Mouse (Mus musculus): Measurements from ENCODE around the gene Gm39115.
A peak's percentile ranks its signal among the peaks of the same experiment; 100 is the strongest.
"Not testable (repeated sequence)": the region's sequence is repeated elsewhere in the genome, so short reads cannot be mapped to it uniquely, and the experiment has no call there.

The Gm39115 gene

DNA sequence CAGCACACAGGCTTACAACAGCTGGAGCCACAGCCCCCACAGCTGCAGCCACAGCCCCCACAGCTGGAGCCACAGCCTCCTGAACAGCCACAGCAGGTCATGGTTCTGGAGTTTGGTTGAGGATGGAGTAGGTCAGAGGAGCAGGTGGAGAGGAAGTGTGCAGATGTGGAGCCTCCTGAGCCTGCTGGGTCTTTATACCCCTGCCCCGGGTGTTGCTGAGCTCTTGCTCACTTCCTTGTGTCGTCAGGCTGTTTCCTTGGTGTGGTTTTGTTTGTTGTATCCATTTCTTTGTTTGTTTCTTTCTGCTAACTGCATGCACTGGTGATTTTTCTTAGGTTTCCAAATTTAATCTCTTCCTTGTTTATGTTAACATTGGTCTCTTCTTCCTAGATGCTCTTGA lies at the start of gene Gm39115:
Gene Gm39115, minus strand, starts transcription at position 101 of the 400 bp plus-strand sequence.
- not testable (repeated sequence) for DNase-seq (ENCODE audit: low spot score in 2 of 2)

DNA sequence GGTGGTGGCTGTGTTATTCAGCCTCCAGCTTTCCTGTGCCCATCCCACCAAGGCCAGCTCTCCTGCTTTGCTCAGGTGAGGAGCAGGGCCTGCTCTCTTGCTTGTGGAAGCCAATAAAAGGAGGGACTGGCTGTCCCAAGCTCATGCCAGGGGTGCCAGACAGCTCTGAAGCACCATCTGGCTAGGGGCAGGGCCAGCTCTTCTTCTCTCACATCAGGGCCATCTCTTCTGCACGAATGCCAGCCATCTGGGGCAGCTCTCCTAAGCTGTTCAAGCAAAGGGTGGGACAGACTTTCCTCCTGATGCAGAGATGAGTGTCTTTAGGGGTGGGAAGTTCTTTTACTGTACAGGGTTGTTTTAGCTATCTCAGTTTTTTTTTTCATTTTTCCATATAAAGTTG lies 45.2 kb upstream of the Gm39115 start:
- no peak for DNase-seq (ENCODE audit: low spot score in 2 of 2)

- DNase-seq (ENCODE audit: low spot score in 2 of 2), result no peak
Observed at GRCm38 (mm10) chr7:142178685-142179084, 42.9 kb upstream of the Gm39115 start.

GRCm38 (mm10) chr7:142175905-142176304 lies 40.1 kb upstream of the Gm39115 start, which contains the start of gene Krtap5-2:
Krtap5-2 (minus strand) TSS chr7:142176005.
- not testable (repeated sequence) for DNase-seq (ENCODE audit: low spot score in 2 of 2)

DNA sequence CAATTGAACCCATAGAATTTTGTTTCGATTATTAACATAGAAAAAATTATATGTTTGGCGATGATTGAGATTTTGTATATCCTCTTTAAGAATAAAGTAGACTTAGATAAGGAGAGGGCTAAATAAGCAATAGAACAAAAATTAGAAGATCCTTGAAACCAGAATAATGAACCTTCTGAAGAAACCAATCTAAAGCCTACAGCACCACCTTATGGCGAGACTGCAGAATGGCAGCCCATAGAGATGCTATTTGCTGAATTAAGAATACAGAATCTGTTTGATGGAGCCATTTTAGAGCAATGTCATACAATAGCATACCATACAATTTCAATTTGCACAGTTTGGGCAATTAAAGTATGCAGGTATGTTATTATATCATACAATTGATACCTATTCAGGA lies 34.0 kb upstream of the Gm39115 start:
- no peak for DNase-seq (ENCODE audit: low spot score in 2 of 2)

- DNase-seq (ENCODE audit: low spot score in 2 of 2), result not testable (repeated sequence)
Observed at GRCm38 (mm10) chr7:142165639-142166038, 29.8 kb upstream of the Gm39115 start, which contains the start of gene Gm4553. Gm4553 (minus strand) TSS chr7:142165739.

DNA sequence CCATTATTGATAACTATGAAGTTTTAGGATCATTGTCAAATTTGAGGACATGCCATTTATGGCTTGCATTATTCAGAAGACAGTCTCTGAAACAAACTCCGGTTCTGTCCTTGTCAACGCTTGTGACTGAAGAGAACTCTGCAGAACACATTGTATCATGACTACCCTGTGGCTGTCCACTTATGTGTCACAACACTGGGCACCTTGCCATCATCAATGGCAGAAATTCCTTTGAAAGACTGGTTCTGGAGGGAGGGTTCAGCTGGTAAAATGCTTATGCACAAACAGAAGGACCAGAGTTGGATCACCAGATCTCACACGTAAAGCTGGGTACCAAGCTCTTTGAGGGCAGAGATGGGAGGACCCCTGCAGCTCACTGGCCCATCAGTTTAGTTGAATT lies 23.5 kb upstream of the Gm39115 start:
- DNase-seq (ENCODE audit: low spot score in 2 of 2), result no peak

- DNase-seq (ENCODE audit: low spot score in 2 of 2), result not testable (repeated sequence)
Observed at GRCm38 (mm10) chr7:142157013-142157412, 21.2 kb upstream of the Gm39115 start, which contains the start of gene Gm29735. Gm29735 (minus strand) TSS chr7:142157113.

DNA sequence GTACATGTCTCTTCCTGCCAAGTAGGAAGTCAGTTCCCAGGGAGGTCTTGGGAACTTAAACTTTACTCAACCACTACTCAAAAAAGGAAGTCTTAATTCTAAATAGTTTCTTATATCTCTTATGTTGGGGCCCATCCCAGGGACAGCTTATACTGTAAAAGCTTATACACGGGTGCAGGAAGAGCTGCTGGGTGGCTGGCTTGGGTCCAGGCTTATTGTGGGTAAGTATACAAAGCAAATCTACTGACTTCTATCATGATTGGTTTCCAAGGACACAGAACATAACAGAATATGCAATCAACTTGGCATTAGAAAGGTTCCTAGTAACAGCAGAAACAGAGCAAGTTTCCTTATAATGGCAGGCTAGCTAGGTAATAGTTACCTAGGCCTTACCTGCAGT lies 19.5 kb upstream of the Gm39115 start:
- DNase-seq (ENCODE audit: low spot score in 2 of 2), result no peak

GRCm38 (mm10) chr7:142152191-142152590 lies 16.4 kb upstream of the Gm39115 start:
- DNase-seq (ENCODE audit: low spot score in 2 of 2), result no peak

DNA sequence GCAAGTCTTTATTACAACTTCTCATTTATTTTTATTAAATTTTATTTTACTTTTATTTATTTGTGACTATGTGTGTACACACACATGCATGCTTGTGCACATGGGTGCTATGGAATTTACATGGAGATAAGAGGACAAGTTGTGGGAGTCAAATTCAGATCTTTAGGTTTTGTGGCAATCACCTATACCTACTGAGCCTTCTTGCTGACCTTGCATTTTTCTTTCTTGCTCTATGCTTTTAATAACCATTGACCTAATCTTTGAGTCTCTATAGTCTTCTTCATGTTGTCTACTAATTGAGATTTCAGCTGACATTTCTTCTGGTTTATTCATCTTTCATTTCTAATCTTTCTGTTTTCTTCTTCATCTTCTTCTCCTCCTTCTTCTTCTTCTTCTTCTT lies 12.8 kb upstream of the Gm39115 start:
- DNase-seq (ENCODE audit: low spot score in 2 of 2), result no peak

DNA sequence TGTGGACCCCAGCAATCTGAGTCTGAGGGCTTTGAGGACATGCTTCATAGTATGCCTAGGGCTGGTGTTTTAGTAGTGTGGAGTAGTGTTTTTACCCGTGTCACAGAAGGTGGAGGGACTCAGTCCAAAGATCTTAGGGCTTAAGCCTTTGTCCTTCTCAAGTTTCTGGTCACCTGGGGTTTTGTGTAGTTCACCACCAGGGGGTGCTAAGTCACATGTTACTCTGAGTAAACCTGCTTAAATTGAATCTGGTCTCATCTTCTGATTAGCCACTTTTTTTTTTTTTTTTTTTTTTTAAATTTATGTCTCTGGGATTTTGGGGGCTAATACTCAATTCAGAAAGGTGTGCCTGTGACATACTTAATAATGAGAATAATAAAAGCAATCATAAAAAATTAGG lies 10.2 kb upstream of the Gm39115 start:
- peak in 1 of 2 experiments; percentile 22 for DNase-seq (ENCODE audit: low spot score in 2 of 2)

GRCm38 (mm10) chr7:142145413-142145940 lies 9.6 kb upstream of the Gm39115 start:
- DNase-seq (ENCODE audit: low spot score in 2 of 2), result no peak

- no peak for DNase-seq (ENCODE audit: low spot score in 2 of 2)
Observed at GRCm38 (mm10) chr7:142144507-142144906, 8.7 kb upstream of the Gm39115 start, which contains the start of gene Gm45337. Gm45337 (minus strand) TSS chr7:142144607.

DNA sequence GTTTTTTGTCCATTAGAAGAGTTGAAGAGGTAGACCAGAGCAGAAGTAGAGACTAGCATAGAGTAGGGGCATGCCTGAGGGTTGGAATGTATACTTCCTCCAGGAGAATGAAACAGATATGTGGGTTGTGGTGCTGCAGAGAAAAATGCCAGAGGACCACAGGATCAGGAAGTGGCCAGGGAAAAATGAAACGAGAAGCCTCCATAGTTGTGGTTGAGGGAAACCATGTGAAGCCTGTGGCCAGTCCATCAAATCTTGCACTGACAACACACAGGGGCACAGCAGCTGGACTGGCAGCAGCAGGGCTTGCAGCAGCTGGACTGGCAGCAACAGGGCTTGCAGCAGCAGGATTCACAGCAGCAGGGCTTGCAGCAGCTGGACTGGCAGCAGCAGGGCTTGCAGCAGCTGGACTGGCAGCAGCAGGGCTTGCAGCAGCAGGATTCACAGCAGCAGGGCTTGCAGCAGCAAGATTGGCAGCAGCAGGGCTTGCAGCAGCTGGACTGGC lies 7.7 kb upstream of the Gm39115 start:
- DNase-seq (ENCODE audit: low spot score in 2 of 2), result not testable (repeated sequence)

DNA sequence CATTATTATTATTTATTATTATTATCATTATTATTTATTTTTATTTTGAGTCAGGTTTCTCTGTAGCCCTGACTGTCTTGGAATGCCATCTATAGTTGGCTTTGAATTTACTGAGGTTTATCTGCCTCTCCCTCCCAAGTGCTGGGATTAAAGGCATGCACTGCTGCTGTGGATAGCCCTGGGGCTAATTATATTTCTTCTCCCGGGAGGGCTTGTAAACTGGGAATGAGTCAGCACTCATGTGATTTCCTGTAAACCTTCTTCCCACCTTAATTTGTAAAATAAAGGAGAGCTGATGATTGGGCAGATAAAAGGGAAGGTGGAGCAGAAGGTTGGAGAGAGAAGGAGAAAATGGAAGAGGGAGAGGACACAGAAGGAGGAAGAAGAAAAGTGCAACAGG lies 4.9 kb upstream of the Gm39115 start:
- no peak for DNase-seq (ENCODE audit: low spot score in 2 of 2)

DNA sequence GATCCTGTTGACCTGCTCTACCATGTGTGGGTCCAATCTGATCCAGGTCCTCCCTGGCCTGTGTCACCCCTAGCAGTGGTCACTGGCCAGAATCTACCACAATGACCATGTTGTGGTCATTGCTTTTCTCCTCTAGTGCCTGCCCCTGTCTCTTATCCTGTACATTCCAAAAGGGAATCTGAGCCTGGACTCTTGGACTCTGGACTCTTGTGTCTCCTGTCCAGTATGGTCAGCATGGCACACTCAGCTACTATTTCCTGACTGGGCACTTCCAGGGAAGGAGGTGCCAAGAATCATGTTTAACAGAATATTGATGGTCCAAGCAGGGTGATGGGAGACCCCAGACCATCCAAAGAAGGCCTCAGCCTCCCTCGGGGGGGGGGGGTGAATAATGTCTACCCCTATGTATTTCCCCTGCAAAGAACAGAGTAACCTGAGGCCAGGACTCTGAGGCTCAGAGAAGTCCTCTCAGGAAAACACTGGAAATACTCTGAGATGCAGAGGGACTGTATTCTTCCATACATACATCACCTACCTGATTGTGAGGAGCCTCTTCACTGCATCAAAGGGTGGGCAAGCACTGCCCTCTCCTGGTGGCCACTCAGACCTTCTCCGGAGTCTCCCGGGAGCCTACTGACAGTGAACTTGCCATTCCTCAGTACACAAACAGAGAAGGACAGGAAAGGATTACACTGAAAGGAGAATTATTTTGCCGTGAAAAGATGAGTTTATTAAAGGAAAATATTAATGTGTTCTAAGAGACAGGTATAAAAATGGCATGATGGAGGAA lies 1.4 kb downstream of the Gm39115 start:
- DNase-seq (ENCODE audit: low spot score in 2 of 2), result no peak

DNA sequence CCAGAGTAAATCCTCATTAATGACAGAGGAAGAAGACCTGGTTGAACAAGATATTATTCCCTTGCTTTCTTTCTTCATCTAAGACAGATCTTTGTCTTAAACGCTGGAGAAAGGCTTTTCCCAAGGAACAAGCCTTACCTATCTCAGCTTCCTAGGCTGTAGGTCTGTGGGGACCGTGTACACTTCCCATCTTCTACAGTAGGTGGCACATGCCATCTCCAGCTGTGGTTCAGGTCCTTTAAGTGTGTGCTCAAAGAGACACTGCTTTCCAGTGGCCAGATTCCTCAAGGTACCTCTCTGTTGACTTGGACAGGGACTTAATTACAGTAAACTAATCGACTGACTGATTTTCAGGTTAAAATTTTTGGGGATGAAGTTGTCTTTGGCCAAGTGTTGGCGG lies 7.0 kb downstream of the Gm39115 start:
- DNase-seq (ENCODE audit: low spot score in 2 of 2), result no peak

GRCm38 (mm10) chr7:142120629-142121028 lies 15.2 kb downstream of the Gm39115 start, which contains the start of gene Gm45618:
Gm45618 (minus strand) TSS chr7:142120729.
- DNase-seq (ENCODE audit: low spot score in 2 of 2), result not testable (repeated sequence)

DNA sequence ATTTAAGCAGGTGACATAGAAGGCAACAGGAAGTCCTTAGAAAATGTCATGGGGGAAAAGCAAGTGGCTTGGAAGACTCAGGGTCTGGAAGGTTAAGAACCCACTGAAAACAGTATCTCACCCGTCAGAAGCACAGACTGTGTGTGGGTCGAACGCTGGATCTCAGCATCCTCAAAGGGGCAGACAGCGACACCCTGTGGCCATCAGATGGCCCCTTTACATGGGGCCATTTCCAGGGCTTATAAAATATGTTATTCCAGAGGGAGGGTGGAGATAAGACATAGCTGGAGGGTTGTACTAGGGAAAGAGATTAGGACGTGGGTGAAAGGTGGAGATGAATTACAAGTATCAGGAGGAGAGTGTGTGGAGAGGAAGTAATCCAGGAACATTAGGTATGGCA lies 16.2 kb downstream of the Gm39115 start:
- DNase-seq (ENCODE audit: low spot score in 2 of 2), result no peak

DNA sequence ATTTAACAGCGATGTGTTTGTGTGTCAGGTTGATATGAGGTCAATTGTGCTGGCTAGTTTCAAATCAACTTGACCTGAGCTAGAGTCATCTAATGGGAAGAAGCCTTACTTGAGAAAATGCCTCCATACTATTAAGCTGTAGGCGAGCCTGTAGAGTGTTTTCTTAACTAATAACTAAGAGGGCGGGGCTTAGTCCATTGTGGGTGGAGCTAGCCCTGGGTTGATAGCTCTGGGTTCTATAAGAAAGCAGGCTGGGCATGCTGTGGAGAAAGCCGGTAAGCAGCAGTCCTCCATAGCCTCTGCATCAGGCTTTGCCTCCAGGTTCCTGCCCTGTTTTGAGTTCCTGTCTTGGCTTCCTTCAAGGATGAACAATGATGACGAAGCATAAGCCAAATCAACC lies 31.1 kb downstream of the Gm39115 start:
- no peak for DNase-seq (ENCODE audit: low spot score in 2 of 2)

GRCm38 (mm10) chr7:142097776-142098175 lies 38.1 kb downstream of the Gm39115 start:
- peak; percentile 57 to 59 for DNase-seq (ENCODE audit: low spot score in 2 of 2)

- no peak for DNase-seq (ENCODE audit: low spot score in 2 of 2)
Observed at GRCm38 (mm10) chr7:142096701-142097100, 39.1 kb downstream of the Gm39115 start.

Data from spleen, postnatal 36 days (tissue).